Mouse (Mus musculus) adrenal gland, postnatal 10 days (tissue): ENCODE measurements around the gene Slc2a5. TPM values are rescaled to one million over a fixed set of nuclear protein-coding genes. Genes with fewer than 3 reads are reported as not detected.
A peak's percentile ranks its signal among the peaks of the same experiment; 100 is the strongest.

Experiments
- DNase-seq: peaks from one replicate; pipeline ENCODE4 v3.0.0; 2021; ENCODE audit warnings: mixed read lengths
- total RNA-seq, 2 experiments: library from RNA; stranded (reverse); gene quantifications; 2 replicates each; pipeline ENCODE4 v1.2.3; 2021

Gene Slc2a5
- total RNA-seq, 2 experiments from 2014 or later, result 0.27 to 0.75 TPM

DNA sequence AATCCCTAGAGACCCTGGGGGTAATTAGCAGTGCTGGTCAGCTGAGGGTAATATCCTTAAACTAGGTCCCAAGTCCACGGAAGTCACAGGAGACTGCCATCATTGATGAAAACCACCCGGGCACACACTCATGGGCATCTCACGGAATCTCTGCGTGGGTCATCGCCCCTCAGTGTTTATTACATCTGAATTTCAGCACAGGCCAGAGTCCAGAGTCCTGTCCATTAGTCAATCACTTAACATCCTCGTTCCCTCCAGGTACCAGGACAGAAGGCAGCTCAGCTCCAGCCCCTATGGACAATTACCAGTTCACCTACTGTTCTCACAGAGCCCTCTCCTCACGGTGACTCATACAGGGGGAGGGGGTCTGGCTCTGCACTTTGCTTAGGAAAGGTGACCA is 16.3 kb upstream of the Slc2a5 start:
- no peak for DNase-seq

DNA sequence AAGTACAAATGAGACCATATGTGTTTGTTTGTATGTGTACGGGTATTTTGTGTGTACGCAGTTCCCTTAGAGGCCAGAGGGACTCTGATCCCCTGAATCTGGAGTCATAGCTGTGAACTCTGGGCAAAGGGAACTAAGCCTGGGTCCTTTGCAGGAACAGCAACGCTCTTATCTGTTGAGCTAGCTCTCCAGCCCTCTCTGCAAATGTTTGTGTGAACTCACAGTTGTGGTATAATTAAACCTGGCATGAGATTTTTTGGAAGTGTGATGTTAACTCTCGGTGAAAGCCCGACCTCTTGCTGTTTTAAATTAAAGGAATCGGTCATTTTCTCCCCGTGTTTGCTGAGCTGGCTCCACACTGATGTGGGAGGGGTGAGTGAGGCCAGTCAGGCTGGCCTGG is 13.4 kb upstream of the Slc2a5 start:
- no peak for DNase-seq

DNA sequence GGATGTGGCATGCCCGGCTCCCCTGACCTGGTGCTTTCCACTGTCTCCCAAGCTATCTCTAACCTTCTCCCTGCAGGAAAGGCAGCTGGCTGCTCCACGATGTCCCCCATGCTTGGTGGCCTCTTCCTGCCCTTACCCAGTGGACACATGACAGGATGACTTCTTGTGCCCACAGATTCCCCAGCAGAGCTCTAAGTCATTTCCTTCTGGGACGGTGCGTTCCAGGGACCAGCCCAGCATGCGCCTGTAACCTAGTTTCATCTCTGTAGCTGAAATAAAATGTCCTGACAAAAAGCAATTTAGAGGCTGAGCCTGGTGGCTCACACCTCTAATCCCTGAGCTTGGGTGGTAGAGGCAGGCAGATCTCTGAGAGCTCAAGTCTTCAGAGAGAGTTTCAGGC is 12.4 kb upstream of the Slc2a5 start:
- no peak for DNase-seq

DNA sequence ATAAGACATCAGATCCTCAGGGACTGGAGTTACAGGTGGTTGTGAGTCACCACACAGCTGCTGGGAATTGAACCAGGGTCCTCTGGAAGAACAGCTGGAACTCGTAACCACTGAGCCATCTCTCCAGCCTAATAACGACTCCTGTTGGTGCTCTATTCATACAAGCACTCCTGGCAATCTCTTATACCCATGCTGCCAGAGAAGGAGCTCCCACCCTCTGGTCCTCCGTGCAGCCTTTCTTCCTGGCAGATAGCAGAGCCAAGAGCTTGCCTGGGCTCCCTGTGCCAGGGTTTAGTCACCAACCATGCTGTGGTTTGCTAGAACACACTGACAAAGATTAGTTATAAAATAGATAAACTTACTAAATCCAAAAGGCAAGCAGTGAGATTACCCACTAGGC is 9.4 kb upstream of the Slc2a5 start:
- DNase-seq, result no peak

DNA sequence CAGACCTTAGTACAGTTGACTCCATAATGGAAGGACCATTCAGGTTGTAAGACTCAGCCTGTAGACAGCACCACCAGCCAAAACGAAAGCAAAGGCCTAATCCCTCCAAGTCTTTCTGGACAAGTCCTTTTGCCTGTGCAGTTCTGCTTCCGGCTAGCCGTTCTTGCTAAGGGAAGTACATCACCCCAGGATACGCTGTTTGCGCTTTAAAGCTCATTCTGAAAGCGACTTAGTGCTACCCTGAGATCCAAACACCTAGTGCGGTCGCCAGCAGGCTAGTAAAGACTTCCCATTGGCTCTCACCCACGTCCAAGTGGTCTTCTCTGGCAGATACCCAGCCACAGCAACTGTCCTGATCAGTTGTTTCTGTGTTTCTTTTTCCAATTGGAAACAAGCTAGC is 8.7 kb upstream of the Slc2a5 start:
- no peak for DNase-seq

DNA sequence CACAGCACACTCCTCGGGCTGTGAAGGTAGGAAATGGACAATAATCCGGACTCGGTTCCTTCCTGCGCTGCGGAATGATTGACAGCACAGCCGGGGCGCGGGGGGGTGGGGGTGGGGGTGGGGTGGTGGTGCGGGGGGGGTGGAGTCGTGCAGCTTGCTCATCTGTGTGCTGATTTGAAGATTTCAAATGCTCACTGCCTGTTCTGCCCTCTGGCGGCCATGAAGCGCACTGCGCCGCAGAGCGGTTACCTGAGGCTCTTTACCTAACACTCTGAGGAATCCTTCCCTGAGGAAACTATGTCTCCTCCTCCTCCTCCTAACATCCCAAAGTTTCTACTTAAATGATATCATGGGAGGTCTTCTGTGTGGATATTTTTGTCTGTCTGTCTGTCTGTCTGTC is 6.2 kb upstream of the Slc2a5 start:
- peak; percentile 74 for DNase-seq

DNA sequence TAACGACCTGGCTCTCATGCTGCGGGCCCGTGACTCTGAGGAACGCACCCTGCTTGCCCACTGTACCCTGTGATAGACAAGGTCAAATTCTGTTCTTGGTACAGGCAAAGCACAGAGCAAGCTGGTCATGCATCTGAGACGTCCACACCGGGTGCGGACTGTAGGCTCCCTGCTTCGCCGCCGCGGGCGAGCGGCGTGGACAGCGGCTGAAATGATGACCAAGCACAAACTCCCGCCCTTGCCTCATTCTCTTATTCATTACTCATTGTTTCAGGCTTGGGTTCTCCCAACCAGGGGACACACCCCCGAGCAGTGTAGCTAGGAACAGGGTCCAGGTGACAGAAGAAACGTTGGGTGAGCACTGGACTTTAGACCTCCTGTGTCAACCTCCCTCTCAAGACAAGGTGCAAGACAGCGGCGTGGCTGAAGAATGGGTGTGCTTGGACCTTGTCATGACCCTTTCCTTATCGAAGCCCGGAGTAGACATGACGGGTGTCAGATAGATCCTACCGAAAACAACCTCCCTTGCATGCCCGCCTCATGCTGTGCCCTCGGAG is 4.5 kb upstream of the Slc2a5 start:
- DNase-seq, result no peak

DNA sequence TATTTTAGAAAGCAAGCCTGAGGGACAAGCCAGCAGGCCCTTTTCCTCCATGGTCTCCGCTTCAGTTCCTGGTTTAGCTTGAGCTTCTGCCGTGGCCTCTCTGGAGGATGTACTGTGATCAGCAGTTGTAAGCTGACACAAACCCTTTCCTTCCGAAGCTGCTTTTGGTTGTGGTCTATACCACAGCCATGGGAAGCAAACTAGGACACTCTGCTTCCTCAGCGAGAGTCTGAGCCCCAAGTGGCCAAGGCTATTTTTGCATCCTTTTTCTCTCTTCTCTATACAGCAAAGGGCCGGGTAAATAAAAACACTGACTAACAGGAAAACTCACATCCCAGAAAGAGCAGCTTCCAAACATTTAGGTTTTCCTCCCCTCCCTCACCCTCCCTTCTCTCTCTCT is 1.8 kb upstream of the Slc2a5 start:
- DNase-seq, result no peak

DNA sequence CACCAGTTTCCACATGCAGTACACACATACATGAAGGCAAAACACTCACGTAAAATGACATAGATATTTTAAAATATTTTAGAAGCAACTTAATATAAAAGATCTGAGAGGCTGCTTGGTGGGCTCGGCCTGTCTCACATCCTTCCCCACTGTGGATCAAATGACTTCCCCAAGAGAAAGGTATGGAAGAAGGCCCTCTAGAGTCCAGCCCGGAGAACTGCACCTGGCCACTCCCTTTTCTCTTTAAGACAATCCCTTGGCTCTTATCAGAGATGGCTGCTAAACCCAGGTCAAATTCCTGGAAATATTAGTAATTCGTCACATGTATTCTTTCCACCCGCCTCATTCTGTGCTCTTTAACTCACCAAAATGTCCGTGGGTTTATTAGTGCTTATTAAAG is 920 bp upstream of the Slc2a5 start:
- no peak for DNase-seq

DNA sequence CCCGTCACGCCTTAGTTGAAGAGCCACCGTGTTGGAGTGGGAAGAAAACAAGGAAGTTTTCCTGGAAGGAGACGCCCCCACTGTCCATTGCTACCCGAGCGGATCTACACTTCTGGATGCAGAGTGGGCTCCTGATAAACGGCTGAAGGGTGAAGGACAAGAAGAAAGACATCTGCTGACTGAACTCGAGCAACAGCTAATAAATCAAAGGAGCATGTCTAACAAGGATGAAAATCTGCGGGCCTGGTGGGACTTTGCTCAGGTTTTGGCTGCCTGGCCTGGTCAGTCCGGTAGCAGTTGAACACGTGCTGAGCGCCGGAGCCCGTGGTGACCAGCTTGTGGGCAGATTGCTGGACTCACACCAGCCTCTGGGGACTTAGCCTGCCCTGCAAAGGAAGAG is 557 bp downstream of the Slc2a5 start:
- DNase-seq, result peak; percentile 43

DNA sequence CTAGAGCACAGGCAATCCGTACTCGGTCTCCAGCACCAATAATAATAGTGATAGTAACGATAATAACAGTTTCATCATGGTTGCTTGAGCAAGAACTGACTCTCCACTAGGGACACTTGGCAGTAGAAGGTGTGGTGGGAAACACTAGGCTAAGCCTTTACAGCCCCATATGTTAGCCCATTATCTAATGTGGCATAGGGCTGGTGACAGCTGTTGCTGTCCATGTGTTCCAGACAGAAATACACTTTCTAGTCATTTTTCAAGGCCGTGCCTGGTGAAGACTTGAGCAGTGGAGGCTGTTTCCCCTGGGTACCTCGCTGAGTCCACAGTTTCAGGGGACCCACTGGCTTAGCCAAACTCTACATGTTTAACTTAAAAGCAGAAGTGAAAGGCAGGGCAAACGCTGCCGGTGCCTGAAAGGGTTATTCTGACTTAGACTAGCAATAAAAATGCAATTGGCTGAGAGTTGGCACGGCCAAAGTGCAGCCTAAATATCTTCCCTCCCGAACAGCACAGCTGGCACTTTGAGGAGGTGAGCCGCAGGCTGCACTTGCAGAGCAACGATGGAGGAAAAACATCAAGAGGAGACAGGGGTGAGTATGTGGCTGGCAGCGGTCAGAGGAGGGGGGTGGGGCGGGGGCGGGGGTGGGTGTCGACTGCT is 1.2 kb downstream of the Slc2a5 start:
- DNase-seq, result no peak

DNA sequence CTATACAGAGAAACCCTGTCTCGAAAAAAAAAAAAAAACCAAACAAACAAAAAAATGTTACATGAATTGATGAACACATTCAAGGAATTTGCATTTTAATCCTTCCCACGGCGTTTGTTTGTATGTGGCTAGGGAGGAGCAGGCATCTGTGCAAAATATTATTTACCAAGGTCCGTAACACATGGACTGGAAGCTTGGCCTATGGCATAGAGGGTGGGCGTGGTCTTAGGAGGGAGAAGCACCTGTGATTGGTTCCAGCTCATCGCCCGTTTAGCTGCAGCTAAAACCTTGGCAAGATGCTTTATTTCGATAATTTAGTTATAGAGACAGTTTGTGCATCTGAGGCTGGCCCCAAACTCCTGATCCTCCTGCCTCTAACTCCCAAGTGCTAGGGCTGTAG is 2.3 kb downstream of the Slc2a5 start:
- no peak for DNase-seq

DNA sequence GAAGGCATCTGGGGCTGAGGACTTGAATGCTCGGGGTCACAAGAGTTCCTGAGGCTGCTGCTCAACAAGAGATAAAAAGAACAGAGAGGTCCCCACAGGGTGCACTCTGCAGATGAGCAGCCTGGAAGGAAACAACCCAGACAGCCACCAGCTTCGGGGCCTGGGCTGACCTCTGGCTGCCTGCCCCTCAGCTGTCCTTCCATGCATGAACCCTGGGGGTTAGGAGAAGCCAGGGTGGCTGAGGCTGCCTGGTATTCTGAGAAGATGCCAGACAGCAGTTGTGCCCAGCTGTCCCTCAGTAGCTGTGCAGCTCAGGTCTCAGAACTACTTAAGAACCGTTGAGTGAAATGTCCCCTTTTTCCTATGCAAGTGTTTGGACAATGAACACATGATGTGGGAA is 3.4 kb downstream of the Slc2a5 start:
- no peak for DNase-seq

DNA sequence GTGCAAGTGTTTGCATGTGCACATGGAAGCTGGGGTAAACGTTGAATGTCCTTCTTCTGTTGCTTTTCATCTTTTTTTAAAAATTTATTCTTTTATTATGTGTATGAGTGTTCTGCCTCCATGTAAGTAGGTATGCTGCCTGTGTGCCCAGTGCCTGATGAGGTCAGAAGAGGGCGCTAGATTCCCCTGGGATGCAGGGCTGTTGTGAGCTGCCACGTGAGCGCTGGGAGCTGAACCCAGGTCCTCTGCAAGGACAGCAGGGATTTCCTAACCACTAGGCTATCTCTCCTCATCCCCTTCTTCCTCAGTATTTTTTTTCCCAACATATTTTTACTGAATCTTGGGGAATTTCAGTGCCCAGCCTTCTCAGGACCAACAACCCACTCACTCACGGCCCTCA is 7.3 kb downstream of the Slc2a5 start:
- DNase-seq, result no peak

DNA sequence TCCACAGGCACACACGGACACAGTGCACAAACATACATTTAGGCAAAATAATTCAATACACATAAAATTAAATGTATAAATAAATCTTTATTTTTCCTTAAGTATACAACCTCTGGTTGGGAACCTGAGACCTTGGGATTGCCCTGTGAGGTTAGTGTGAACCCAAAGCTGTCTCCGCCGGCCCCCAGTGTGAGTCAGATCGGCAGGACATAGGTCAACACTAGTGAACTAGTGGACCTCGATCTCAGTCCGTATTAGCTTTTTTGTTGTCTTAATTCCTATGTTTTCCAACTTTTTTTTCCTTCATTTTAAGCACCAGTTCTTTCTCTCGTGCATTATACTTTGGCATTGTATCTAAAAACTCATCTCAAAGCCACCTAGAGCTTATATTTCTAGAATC is 8.8 kb downstream of the Slc2a5 start:
- DNase-seq, result no peak

DNA sequence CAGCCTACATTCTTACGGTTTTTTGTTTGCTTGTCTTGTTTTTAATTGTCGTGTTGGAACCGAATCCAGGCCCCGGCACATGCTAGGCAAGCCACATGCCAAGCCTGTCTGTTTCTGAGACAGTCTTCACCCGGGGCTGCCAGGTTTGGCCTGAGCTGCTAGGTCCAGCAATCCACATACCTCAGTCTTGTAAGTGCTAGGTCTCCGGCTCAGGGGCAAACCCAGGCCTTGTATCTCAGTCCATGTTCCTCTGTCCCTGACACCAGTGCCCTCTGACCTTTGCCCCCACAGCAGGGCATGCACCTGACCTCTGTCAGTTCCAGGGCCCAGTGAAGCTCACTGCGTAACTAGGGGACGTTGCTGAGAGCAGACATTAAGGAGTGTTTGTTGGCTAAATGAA is 9.5 kb downstream of the Slc2a5 start:
- DNase-seq, result no peak

DNA sequence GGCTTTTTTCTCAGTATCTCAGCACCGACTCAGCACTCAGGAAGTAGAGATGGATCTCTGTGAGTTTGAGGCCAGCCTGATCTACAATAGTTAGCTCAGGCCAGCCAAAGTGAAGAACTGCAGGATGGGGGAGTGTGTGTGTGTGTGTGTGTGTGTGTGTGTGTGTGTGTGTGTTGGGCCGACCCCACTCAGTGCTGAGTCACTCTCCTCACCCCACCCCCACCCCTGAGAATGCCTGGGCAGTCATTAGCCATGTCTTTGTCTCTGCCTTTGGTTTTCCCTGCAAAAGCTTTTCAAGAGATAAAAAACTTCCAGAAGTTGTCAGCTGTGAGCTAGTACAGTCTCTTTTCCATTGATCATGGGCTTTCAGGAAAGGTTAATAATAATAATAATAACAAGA is 11.6 kb downstream of the Slc2a5 start:
- DNase-seq, result no peak

DNA sequence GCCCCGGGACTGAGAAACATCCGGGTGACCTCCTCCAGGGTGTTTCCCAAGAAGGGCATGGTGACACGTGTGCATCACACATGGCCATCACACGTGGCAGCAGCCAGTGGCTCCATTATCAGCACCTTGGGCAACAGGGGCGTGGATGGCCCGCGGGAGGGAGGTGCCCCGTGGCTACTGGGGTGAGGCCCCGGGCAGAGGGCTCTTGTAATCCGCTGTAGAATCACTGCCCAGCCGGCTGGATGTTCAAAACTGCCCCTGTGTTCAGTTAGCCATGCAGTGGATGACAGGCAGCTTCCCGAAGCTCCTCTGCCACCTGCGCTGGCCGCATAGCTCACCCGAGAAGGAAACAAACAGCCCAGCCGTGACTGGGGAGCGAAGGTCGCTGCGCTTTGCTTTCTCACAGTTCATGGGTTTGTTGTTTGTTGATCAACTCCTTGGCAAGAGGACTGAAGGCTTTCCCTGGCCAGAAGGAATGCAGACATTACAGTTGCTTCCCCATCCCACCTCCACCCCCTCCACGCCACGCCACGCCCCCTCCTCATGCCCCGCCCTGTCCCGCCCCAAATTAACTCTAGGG is 13.7 kb downstream of the Slc2a5 start:
- peak; percentile 18 for DNase-seq

DNA sequence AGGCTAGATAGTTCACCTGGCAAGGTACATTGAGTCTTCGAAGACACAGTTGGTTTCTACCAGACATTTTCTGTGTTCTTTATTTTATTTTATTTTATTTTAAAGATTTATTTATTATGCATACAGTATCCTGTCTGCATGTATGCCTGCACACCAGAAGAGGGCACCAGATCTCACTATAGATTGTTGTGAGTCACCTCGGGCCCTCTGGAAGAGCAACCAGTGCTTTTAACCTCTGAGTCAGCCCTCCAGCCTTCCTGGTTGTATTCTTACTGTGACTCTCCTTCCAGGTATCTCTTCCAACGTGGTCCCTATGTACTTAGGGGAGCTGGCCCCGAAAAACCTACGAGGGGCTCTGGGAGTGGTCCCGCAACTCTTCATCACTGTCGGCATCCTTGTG is 16.2 kb downstream of the Slc2a5 start:
- no peak for DNase-seq

DNA sequence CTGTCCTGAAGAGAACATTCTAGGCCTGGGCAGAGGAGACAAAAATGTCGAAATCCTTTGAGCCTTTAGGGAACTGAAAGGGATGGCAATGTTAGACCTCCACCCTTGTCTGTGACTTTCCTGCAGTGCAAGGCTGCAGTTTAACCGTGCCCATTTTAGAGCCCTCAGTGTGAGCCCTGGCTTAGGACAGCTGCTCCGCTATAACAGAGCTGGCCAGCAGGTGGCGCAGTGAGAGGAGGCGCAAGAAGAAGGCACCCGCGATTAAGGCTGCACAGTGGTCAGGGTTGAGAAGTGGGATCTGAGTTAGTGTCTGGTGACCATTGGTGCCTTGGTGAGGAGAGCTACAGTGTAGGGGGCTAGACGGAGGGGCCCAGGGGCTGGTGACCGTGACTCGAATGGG is 17.6 kb downstream of the Slc2a5 start:
- DNase-seq, result peak; percentile 88

DNA sequence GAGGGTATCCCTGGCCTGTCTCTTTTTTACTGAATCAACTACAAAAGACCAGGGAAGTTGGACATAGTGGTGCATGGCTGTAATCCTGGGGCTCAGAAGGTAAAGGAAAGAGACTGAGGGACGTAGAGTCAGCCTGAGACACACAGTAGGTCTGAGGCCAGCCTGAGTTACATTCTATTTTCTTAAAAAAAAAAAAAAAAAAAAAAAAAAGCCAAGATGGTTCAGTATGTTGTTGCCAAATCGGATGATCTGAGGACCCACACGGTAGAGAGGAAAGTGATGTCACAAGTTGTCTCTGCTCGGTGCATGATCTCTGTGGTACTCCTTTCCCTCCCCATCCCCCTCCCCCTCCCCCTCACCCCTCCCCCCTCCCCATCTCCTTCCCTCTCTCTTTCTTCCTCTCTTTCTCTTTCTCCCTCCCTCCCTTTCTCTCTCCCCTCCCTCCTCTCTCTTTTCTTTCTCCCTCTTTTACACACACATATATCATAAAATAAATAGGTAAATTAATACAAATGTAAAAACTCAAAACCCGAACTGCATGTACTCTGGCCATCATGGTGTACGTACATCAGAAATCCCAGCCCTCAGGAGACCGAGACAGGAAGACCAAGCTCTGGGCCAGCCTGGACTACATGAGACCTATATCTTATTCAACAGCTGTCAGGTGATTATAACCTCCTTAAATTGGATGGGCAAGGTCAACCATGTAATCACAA is 18.4 kb downstream of the Slc2a5 start:
- no peak for DNase-seq

DNA sequence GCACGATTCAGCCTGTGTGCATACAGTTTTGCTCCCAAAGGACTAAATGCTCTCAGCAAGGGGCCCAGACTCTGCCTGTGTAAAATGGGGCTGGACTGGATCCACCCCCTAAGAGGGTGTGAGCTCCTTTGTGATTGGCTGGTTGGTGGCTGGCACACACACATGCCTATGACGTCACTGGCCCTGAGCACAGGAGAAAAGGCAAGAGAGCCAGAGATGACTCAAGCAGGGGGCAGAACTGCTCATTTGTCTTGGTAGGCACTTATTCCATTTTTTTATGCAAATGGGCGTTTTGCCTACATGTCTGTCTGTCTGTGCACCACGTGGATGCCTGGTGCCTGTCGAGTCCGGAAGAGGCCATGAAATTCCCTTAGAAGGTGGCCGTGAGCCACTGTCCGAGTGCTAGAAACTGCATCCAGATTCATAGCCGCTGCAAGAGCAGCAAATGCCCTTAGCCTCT is 19.0 kb downstream of the Slc2a5 start:
- DNase-seq, result peak; percentile 86

DNA sequence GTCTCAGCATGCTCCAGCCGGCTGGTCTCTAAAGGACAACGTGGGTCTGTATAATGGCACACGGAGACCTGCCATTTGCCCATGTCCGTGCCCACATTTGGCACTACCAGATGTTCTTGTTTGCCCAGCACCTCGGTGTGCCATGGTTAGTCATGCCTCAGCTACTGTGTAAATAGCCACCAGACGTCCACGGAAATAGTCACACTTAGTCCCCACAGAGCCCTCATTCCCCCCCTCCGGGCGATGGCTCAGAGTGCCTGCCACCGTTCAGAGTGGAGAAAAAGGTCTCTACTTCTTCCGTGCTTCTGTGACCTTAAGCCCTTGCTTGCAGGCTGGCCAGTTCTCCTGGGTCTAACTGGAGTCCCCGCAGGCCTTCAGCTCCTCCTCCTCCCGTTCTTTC is 20.0 kb downstream of the Slc2a5 start:
- DNase-seq, result no peak

DNA sequence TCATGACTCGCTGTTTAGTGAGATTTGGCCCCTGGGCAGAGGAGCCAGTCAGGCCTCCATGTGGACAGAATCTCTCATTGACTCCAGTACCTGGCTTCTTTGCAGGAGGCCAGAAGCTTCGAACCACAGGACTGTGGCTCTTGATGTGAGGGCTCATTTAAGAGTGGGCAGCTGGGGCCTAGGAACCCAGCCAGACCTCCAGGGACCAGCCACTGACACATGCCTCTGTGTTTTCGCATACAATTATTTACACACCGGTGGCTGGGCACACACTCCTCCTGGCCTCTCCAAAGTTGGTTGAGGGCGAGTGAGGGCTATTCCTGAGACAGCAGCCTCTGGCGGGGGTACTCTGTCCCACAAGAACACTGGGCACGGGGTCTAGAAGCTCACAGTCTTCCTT is 21.3 kb downstream of the Slc2a5 start:
- no peak for DNase-seq
